Mouse (Mus musculus) brown adipose tissue, adult 24 weeks (tissue): Measurements from ENCODE around the gene Pknox1. TPM values are rescaled to one million over a fixed set of nuclear protein-coding genes. Genes with fewer than 3 reads are reported as not detected.
"Not testable (repeated sequence)": the region's sequence is repeated elsewhere in the genome, so short reads cannot be mapped to it uniquely, and the experiment has no call there.

Source experiments
- H3K27ac ChIP-seq: fragments of 200-500 bp; replicated peaks from 2 replicates; pipeline ENCODE4 v1.5.1; 2012; ENCODE audit warnings: low read depth, mild to moderate bottlenecking, low read length
- H3K4me1 ChIP-seq: fragments of 200-500 bp; 2 replicates; pipeline ENCODE4 v1.6.1; 2012; ENCODE audit warnings: low read length, mixed read lengths; ENCODE audit not compliant: control insufficient read depth, insufficient read depth, insufficient read length
- H3K4me3 ChIP-seq: fragments of 200-500 bp; 2 replicates; pipeline ENCODE4 v1.5.1; 2012; ENCODE audit warnings: low read depth, mild to moderate bottlenecking, low read length, moderate library complexity; ENCODE audit not compliant: insufficient read depth
- polyA plus RNA-seq: library from polyadenylated mRNA; stranded (reverse); fragments of >200 nt; gene quantifications from 2 replicates; pipeline ENCODE4 v1.2.4, GENCODE M21; 2012; ENCODE audit not compliant: missing spikeins, insufficient read depth, insufficient read length

Pknox1 gene
- polyA plus RNA-seq = 5.8 and 7.0 TPM in 2 replicates

DNA sequence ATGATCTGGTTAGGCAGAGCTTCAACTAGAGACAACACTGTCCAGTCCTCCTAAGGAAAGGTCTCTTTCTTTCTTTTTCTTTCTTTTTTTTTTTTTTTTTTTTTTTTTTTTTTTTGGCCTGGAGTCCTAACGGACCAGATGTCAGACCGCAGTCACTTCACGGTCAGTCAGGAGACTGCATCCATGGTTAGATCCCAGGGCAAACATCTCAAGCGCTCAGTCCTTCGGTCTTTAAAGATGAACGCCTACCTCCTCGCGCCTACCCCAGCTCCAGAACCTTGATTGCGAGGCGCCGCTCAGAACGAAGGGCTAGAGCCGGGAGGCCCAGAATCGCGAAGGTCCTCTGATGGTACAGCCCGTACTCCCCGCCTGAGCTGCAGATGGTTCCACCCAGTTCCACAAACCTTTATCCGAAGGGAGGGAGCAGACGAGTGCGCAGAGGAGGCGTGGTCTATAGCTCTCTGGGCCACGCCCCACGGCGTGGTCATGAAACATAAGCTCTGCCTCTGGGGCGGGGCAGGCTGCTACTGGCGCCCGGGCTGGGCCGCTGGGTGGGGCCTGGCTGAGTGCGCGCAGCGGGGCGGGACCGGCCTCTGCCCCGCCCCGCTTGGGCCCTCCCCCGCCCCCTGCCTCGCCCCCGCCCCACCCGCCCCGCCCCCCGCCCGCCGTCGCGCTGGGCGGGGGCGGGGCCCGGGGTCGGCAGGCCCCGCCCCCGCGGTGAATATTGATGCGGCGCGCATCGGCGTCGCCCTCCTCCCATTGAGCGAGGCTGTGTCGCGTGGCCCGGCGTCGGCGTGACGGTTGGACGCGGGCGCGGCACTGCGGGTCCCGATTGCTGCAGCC, at the start of gene Pknox1:
Pknox1 (plus strand) TSS at position 720 of the 843 bp plus-strand sequence.
- peak within 1 kb of the TSS; percentile 97 for H3K4me3 ChIP-seq
- peaks cover 17% of the 10 kb centered on the region for H3K4me1 ChIP-seq
- peak within 1 kb of the TSS; percentile 98 for H3K27ac ChIP-seq

DNA sequence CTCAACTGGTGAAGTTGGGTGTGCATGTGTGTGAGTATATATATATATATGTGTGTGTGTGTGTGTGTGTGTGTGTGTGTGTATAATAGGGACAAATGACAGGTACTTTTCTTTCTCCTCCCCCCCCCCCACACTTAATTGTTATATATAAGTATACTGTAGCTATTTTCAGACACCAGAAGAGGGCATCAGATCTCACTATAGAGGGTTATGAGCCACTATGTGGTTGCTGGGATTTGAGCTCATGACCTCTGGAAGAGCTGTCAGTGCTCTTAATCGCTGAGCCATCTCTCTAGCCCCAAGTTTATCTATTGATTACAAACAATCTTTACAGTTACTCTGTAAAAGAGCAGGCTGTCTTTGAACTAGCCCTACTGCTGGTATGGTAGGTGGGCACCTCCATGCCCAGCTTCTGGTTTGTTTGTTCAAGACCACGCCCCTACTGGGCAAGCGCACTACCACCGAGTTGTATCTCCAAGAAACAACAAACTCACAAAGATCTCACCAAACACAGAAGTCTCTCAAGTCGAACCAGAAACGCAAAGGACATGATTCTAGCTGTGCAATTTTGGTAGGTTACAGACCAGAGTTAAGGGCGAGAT, 45.1 kb upstream of the Pknox1 start:
- peaks cover 2% of the 10 kb centered on the region; the same call in 1 of the 2 replicates for H3K4me1 ChIP-seq
- H3K4me3 ChIP-seq = peak overlapping the region; percentile 61
- peak overlapping the region; percentile 73 for H3K27ac ChIP-seq

DNA sequence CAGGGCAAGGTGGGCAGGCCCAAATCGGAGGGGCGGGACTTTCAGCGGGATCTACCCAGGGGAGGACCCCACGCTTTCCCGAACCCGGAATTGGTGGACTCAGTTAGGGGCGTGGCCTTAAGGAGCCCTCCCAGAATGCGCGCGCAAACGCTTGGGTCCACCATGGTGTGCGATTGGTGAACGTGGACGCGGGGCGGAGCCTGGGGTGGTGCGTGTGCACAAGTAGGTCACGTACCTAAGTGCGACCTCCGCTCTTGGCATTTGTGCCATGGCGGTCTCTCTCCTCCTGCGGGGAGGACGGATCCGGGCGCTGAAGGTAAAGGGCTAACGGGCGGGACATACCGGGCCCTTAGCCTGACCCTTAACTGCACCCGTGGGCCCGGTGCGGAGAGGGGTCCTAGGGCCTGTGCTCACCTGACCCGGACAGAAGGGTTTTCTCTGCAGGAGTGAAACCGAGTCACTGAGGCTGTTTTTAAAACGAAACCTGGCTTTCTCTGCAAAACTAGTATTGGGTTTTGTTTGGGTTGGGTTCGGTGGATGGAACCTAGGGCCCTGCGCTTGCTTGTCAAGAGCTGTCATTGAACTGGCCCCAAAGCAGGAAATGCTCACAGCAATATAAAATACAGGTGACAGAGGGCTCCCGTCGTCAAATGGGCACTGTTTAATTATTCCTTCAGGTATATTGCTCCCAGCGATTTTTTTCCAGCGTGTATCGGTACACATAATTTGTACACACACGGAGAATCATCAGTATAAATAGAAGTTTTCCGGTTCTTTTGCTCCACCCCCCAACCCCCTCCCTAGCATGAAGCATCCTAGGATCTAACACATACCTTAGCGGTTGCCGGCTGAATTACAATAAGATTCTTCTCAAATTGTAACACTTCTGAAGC, 44.3 kb upstream of the Pknox1 start, which contains the start of the genes Wdr4 and Ndufv3:
Wdr4 (minus strand) TSS at position 35 of the 893 bp plus-strand sequence.
Ndufv3 (plus strand) TSS at position 170 of the 893 bp plus-strand sequence.
- Histone ChIP-seq H3K4me3 (peak within 1 kb of the TSS; percentile 80), H3K4me1 (peaks cover 2% of the 10 kb centered on the region; the same call in 1 of the 2 replicates), H3K27ac (peak within 1 kb of the TSS; percentile 73)

DNA sequence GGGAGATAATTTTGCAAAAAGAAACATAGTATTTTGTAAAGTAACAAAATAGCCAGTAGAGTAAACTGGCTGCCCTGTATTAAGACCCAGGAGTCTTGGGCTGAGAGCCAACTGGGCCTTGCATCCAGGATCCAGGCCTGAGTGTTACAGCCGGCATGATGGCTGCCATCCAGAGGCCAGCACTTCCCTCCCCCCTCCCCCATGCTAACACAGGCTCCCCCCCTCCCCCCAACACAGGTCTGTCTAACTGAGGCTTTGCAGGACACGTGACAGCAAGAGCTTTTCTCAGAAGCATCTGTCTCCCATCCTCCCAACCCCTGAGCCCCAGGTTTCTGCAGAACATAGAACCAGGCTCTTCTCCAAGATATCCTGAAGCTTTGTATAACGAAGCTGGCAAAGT, 43.6 kb upstream of the Pknox1 start:
- peaks cover 2% of the 10 kb centered on the region; the same call in 1 of the 2 replicates for H3K4me1 ChIP-seq
- no peak overlapping the region for H3K27ac ChIP-seq
- peak overlapping the region; percentile 80 for H3K4me3 ChIP-seq

DNA sequence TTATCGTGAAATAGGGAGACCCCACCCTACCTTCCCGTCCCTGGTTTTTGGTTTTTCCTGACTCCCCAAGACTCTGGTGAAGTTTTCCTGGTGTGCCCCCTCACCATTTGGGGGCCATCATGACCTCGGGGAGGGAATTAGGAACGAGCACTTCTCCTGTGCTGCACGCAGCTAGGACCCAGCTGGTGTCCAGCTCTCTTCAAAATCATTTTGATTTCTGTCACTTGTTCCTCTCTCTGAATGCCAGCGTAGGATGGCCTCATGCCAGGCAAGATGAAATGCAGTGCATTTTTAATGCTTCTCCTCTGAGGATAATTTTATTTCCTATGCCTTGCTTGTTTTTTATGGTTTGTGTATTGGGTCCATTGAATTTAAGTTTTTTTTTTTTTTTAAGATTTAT, 42.6 kb upstream of the Pknox1 start:
- Histone ChIP-seq H3K4me3 (no peak overlapping the region), H3K4me1 (peaks cover 2% of the 10 kb centered on the region; the same call in 1 of the 2 replicates), H3K27ac (no peak overlapping the region)

DNA sequence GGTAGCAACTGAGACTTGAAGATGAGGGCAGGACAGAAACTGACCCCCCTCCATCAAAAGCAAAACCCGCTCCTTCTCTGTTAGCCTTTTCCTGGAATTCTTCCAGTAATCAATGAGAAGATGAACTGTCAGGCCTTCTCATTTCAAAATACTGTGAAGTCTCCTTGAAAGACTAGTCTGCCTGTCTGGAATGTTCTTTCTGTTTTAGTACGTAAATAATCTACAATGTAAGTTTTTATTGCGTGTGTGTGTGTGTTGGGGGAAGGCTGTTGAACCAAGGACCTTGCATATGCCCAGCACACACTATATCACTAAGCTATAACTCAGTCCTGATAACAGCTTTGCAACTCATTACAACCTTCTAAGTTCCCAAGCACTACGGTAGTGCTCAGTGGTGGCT, 39.4 kb upstream of the Pknox1 start:
- Histone ChIP-seq H3K27ac (no peak overlapping the region), H3K4me3 (no peak overlapping the region), H3K4me1 (peaks cover 2% of the 10 kb centered on the region; the same call in 1 of the 2 replicates)

DNA sequence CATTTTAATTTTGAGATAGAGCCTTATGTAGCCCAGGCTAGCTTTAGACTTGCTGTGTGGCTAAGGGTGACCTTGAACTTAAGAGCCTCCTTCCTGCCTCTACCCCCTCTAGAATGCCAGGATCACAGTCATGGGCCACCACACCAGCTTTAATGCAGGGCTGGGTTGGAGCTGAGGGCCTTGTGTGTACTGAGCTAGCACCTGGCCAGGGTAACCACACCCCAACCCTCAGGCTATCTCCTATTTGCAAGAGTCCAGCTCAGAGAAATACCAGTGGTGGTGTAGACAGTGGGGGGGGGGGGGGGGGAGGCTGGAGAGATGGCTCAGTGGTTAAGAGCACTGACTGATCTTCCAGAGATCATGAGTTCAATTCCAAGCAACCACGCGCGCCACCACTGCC, 38.7 kb upstream of the Pknox1 start:
- Histone ChIP-seq H3K4me1 (peaks cover 2% of the 10 kb centered on the region; the same call in 1 of the 2 replicates), H3K4me3 (no peak overlapping the region), H3K27ac (no peak overlapping the region)

DNA sequence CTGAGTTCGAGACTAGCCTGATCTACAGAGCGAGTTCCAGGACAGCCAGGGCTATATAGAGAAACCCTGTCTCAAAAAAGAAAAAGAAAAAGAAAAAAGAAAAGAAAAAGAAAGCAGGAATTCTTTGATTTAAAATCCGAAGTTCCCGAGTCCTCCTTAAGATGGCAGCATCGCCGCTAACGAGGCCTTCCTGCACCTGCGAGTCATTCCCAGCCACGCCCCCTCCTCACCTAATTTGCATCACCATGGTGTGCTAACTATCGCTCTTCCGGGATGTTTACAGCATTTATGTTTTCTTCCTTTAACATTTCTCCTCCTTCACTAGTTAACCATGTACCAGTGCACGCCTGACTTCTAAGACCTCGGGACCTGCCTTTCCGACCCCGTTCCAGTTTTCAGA, 35.2 kb upstream of the Pknox1 start:
- Histone ChIP-seq H3K27ac (no peak overlapping the region), H3K4me3 (no peak overlapping the region)

DNA sequence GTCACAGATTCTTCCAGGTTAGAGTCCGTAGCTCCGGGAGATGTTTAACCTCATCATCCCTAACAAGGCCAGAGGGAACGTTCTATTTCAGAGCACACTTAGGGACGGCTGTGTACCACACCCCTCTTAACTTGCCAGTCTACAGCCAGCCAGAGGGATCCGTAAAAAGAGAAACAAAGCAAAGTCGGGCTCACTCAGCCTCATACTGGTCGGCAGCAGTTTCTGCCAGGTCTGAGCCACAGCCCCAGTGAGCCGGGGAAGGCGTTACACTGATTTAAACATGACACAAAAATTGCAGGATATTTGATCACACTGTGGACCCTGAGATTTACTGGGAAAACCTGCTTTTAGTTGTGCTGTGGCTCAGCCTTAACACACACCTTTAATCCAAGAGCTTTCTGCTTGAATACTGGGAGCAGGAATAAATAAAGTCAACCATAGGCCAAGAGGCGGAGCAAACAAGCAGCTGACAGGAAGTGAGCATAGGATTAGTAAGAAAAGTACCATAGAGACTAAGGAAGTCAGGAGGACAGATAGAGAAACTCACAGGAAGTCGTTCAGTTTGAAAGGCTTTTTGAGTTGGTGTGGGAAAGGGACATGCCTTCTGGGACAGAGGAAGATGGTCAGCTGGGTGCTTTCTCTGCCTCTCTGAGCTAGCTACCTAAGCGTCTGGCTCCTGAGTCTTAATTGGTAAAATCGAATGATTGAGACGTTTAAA, 32.9 kb upstream of the Pknox1 start:
- Histone ChIP-seq H3K4me1 (peaks cover 4% of the 10 kb centered on the region; the same call in 1 of the 2 replicates), H3K4me3 (no peak overlapping the region), H3K27ac (no peak overlapping the region)

More for the DNA sequence above, 35.2 kb upstream of the Pknox1 start:
- no peaks in the 10 kb centered on the region for H3K4me1 ChIP-seq

DNA sequence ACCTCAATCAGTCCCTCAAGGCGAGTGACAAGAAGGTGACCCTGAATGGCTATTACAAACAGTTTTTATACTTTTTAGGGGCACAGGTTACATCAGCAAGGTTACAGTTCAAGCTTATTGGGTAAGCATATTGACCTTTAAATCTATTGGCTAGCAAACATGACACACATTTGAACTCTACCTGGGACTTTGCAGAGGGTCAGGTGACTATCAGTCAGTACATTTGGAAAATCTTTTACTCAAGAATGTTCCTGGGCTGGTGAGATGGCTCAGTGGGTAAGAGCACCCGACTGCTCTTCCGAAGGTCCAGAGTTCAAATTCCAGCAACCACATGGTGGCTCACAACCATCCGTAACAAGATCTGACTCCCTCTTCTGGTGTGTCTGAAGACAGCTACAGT, 32.2 kb upstream of the Pknox1 start:
- H3K4me1 ChIP-seq, H3K4me3 ChIP-seq, H3K27ac ChIP-seq: not testable (repeated sequence)

DNA sequence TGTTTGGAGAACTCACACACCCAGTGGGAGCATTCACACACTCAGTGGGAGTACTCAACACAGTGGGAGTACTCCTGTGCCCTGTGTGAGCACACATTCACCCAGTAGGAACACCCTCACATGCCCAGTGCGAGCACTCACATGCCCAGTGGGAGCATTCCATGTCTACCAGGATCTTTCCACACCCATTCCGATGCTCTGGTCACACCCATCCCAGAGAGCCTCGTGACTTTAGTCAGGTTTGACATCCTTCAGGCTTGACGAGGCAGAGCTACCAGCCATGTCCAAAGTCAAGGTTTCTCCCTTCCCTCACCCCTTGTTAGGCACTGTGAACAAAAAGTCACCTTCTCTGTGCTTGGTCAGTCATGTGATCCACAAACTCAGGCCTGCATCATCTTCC, 29.2 kb upstream of the Pknox1 start:
- no peak overlapping the region for H3K27ac ChIP-seq
- H3K4me1 ChIP-seq = peaks cover 4% of the 10 kb centered on the region; the same call in 1 of the 2 replicates
- no peak overlapping the region for H3K4me3 ChIP-seq

DNA sequence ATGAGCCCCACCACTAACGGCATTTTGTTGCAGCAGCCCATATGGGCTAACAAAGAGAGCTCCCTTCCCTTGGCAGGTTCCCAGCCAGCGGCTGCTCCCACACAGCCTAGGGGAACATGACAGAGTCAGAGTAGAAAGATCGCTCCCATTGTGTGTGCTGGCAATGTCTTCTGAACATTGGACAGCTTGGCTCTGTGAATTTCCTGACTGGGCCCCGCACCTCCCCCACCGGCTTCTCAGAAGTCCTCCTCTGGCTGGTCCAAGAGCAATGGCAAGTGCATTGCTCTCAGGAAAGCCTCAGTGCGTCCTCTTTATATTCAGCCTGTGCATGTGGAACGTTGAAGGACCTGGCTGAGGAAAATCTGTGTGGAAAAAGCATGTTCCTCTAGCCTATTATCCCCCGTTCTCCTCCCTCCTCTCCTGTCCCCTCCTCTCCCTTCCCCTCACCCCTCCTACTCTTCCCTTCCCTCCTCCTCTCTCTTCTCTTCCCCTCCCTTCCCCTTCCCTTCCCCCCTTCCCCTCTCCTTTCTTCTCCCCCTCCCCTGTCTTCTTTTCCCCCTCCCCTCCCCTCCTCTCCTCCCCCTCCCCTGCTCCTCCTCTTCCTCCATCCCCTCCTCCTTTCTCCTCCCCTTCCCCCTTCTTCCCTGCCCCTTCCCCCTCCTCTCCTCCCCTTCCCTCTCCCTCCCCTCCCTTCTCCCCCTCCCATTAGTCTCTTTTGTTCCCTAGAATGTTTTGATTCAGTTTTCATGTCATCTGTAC, 28.5 kb upstream of the Pknox1 start:
- no peak overlapping the region for H3K27ac ChIP-seq

DNA sequence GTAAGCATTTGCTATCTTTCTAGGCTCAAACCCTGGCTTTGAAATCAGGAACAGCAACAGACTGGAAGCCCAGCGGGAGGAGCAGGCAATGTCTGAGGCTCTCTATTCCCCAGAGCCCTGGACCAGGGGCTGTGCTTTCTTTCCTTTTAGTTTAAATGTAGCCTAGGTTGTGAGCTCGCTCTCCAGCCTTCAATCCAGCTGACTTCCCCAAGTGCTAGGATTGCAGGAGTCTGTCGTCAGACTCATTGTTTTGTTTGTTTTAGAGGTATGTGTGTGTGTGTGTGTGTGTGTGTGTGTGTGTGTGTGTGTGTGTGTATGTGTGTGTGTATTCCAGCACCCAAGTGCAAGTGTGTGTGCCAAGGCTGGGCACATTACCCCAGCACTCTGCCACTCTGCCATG, 24.4 kb upstream of the Pknox1 start:
- H3K4me1 ChIP-seq = peaks cover 4% of the 10 kb centered on the region; the same call in 1 of the 2 replicates

More for the DNA sequence above, 28.5 kb upstream of the Pknox1 start:
- peaks cover 4% of the 10 kb centered on the region; the same call in 1 of the 2 replicates for H3K4me1 ChIP-seq
- H3K4me3 ChIP-seq = no peak overlapping the region

More for the DNA sequence above, 24.4 kb upstream of the Pknox1 start:
- Histone ChIP-seq H3K4me3 (no peak overlapping the region), H3K27ac (no peak overlapping the region)
